Mouse (Mus musculus): Measurements from ENCODE around the gene Apaf1. TPM values are rescaled to one million over a fixed set of nuclear protein-coding genes. Genes with fewer than 3 reads are reported as not detected.

Gene Apaf1
- polyA plus RNA-seq (2015; fragmentation: Nextera tagmentation; extraction: Ambion mirVana): 9.1 and 11.7 TPM in 2 replicates

DNA sequence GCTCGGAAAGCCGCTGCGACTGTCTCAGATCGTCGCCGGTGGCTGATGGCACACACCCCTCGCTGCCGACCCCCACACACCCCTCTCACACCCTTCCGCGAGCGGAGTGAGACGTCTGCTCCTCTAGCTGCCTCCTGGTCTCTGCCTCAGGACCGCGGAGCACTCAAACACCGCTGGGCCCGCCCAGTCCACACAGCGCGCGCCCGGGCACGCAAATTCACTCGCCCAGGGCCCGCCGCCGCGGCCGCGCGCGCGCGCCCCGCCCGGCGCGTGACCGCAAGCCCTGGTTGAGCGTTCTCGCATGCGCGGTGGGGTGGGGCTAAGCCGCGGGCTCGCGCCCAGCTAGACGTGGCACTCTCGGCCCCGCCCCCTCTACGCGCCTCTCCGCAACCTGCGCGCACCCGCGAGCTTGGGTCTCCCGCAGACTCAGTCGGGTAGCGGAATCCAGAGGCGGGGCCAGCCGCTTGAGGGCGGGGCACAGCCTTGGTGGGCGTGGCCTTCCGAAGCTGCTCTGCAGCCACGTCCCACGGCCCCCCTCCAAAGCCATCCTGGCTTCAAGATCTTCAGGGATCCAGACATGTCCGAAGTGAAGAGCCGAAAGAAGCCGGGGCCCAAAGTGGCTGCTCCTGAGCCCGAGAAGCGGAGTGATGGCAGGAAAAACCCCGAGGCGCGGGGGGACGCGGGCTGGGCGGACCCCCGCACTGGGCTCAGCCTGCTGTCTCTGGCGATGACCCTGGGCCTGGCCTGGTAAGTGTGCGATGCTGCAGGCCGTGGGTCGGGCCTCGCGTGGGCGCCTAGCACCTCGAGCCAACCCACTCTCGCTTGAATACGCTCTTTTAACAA lies at the start of gene Apaf1, which contains the start of gene Ikbip:
Gene Apaf1, minus strand, starts transcription at position 221 of the 843 bp plus-strand sequence.
Gene Ikbip, plus strand, starts transcription at position 391 of the 843 bp plus-strand sequence.

DNA sequence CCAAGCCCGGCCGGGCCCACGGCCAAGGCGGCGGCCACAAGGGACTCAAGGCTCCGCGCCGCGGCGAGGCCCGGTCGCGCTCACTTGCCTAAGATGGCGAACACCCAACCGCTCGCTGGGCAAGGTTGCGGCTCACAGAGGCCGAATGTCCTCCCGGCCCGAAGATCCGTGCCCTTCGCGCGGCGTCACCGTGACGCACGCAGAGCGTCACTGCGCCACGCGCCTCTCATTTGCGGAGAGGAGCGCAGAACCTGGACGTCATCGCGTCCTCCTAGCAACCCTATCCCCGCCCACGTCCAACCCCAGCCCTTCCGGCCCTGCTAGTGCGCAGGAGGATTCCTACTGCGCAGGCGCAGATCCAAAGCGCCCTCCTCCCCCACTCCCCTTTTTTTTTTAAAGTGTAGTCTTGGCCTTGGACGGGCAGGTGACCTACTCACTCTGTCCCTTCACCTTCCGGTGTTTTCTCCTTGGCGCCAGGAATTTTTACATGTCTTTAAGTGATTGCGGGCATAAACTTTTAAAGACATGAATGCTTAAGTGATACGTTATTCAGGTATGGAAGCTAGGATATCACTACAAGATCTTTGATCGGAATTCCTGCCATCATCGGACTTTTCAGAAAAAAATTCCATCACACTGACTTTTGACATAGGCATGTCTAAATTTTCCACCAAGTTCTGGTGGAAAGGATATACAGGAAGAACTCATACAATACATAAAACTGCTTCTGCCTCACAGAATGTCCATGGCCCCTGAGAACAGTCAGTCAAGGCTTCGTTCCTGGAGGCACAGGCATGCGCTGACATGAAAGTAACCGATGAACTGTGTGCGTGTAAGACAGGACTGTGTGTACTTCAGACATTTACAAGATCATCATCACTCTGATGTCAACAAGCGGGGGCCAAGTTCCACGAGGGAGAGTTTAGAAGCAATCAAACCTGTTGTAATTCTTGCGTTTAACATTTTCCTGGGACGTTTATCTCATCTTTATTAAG lies 41.6 kb upstream of the Apaf1 start, which contains the start of gene Slc25a3:
Gene Slc25a3, minus strand, starts transcription at position 232 of the 995 bp plus-strand sequence.

Other genes with a start within 250 kb of the Apaf1 start
- 25.4 and 30.2 TPM in 2 replicates for gene Ikbip, start 170 bp upstream of the Apaf1 start, polyA plus RNA-seq (2015; fragmentation: Nextera tagmentation; extraction: Ambion mirVana)
- gene Slc25a3, start 41.3 kb upstream of the Apaf1 start, polyA plus RNA-seq (2015; fragmentation: Nextera tagmentation; extraction: Ambion mirVana): 757 and 779 TPM in 2 replicates
- 48.1 and 51.2 TPM in 2 replicates for gene Tmpo, start 98.5 kb upstream of the Apaf1 start, polyA plus RNA-seq (2015; fragmentation: Nextera tagmentation; extraction: Ambion mirVana)